ENCODE assay signal across 8 mouse cellular contexts in the genomic region with DNA sequence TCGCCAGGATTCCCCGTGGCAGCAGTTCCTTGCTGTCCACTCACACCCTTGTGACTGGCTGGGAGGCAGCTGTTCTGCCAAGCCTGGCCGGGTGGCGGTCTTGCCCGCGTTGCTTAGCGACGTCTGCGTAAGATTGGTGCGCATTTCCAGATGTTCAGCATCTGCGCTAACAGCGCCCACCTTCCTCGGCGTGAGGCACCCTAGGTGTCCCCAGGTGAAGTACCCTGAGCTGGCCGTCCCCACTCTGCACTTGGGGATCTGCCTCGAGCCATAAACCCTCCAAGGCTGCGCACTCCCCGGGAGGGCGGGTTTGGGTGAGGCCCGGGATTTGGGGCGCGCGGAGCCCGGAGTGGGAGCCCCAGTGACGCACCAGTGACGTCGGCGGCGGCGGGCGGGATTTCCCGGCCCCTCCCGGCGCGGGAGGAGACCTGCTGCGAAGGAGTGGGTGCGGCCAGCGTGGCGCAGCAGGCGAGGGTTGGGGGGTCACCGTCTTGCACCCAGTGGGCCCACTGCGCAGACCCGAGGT. TPM values are rescaled to one million over a fixed set of nuclear protein-coding genes. Genes with fewer than 3 reads are reported as not detected.
DNase-seq lines count a peak whose midpoint lies in the region; ATAC-seq and TF ChIP-seq lines count a peak whose summit lies in the region.

A gene (plus strand): TSS at position 166 of the 526 bp plus-strand sequence.

- peak within 1 kb of the TSS; percentile 88 for H3K4me2 ChIP-seq in embryonic facial prominence, embryonic 12.5 days (replicated peaks)
- peak within 1 kb of the TSS; percentile 99 for H3K4me2 ChIP-seq in heart, embryonic 11.5 days
- H3K4me2 ChIP-seq in liver, embryonic 11.5 days: peak within 1 kb of the TSS; percentile 92
- peak within 1 kb of the TSS; percentile 76 for H3K4me2 ChIP-seq in midbrain, postnatal 0 days (ENCODE audit: low read depth, low read length, poor library complexity, severe bottlenecking)

- peak within 1 kb of the TSS; percentile 36; the same call in 1 of the 2 replicates for H3K4me3 ChIP-seq in spleen, adult 2 months (ENCODE audit: extremely low read depth, insufficient read depth, insufficient read length)
- H3K4me3 ChIP-seq in embryonic facial prominence, embryonic 12.5 days: peak within 1 kb of the TSS; percentile 61
- peak within 1 kb of the TSS; percentile 56 for H3K4me3 ChIP-seq in heart, embryonic 11.5 days (ENCODE audit: low read depth, low read length)
- peak within 1 kb of the TSS; percentile 57 for H3K4me3 ChIP-seq in liver, embryonic 11.5 days (ENCODE audit: low read depth, low read length)
- peak within 1 kb of the TSS; percentile 68 for H3K4me3 ChIP-seq in midbrain, postnatal 0 days (ENCODE audit: low read depth, low read length)
- H3K4me3 ChIP-seq in testis, adult 2 months (ENCODE audit: control insufficient read depth, low read depth, low read length): peak within 1 kb of the TSS; percentile 61

- no peak for TF ChIP-seq POLR2A in spleen, adult 2 months (IDR thresholded peaks at IDR 0.05; ENCODE audit: low read depth, low read length)
- no peak for TF ChIP-seq POLR2A in testis, adult 2 months (IDR thresholded peaks at IDR 0.05; ENCODE audit: control insufficient read depth, low read depth, low read length)

- H3K4me1 ChIP-seq in spleen, adult 2 months (ENCODE audit: control insufficient read depth, insufficient read depth, insufficient read length): peaks cover 11% of the 10 kb centered on the region
- H3K4me1 ChIP-seq in embryonic facial prominence, embryonic 12.5 days: no peaks in the 10 kb centered on the region
- peaks cover 18% of the 10 kb centered on the region for H3K4me1 ChIP-seq in heart, embryonic 11.5 days (ENCODE audit: control insufficient read depth, insufficient read depth, low read length)
- H3K4me1 ChIP-seq in liver, embryonic 11.5 days (replicated peaks; ENCODE audit: control insufficient read depth, insufficient read depth, low read length): peaks cover 9% of the 10 kb centered on the region; the same call in 1 of the 2 replicates
- no peaks in the 10 kb centered on the region for H3K4me1 ChIP-seq in midbrain, postnatal 0 days (ENCODE audit: insufficient read depth, low read length)
- H3K4me1 ChIP-seq in testis, adult 2 months (ENCODE audit: control insufficient read depth, insufficient read depth, low read length): peaks cover 12% of the 10 kb centered on the region

- 2% methylated on average over 43 of the region's 43 CpGs for WGBS in spleen, adult 2 months
- under 1% methylated on average over 42 of the region's 43 CpGs for WGBS in embryonic facial prominence, embryonic 12.5 days
- WGBS in heart, embryonic 11.5 days (ENCODE audit: insufficient replicate concordance): 1% methylated on average over 42 of the region's 43 CpGs
- WGBS in liver, embryonic 11.5 days: under 1% methylated on average over 43 of the region's 43 CpGs
- under 1% methylated on average over 36 of the region's 43 CpGs for WGBS in midbrain, postnatal 0 days

- DNase-seq in spleen, adult 2 months (ENCODE audit: low read depth in 1 of 2, low spot score in 2 of 2): no peak
- DNase-seq in spleen, postnatal 36 days (ENCODE audit: low spot score in 2 of 2): no peak
- DNase-seq in kidney, postnatal 10 days: peak; percentile 60
- peak; percentile 38 for DNase-seq in liver, embryonic 11.5 days (ENCODE audit: low spot score)
- DNase-seq in midbrain, postnatal 0 days (ENCODE audit: low spot score): peak; percentile 65

- no peaks in the 10 kb centered on the region for H3K9me3 ChIP-seq in embryonic facial prominence, embryonic 12.5 days
- H3K9me3 ChIP-seq in heart, embryonic 11.5 days (replicated peaks; ENCODE audit: control insufficient read depth, low read length): no peaks in the 10 kb centered on the region
- no peaks in the 10 kb centered on the region for H3K9me3 ChIP-seq in liver, embryonic 11.5 days (ENCODE audit: control insufficient read depth, low read length)
- no peaks in the 10 kb centered on the region for H3K9me3 ChIP-seq in midbrain, postnatal 0 days (ENCODE audit: low read length)

- no peak for TF ChIP-seq CTCF in spleen, adult 2 months (IDR thresholded peaks at IDR 0.05; ENCODE audit: extremely low read depth, insufficient read depth, insufficient read length, insufficient replicate concordance)
- 0 out of 2 replicates have a peak, but pooled peaks have one; percentile 18 for TF ChIP-seq CTCF in midbrain, postnatal 0 days (IDR thresholded peaks at IDR 0.05)
- no peak for TF ChIP-seq CTCF in testis, adult 2 months (IDR thresholded peaks at IDR 0.05; ENCODE audit: control insufficient read depth, insufficient read depth, insufficient replicate concordance, low read depth, low read length)

- peak within 1 kb of the TSS; percentile 54 for H3K9ac ChIP-seq in embryonic facial prominence, embryonic 12.5 days
- no peak within 1 kb of the TSS for H3K9ac ChIP-seq in heart, embryonic 11.5 days (ENCODE audit: low read depth, low read length)
- no peak within 1 kb of the TSS for H3K9ac ChIP-seq in liver, embryonic 11.5 days (ENCODE audit: low read depth, low read length)
- peak within 1 kb of the TSS; percentile 78 for H3K9ac ChIP-seq in midbrain, postnatal 0 days (replicated peaks; ENCODE audit: low read length, poor library complexity, severe bottlenecking)

- no peaks in the 10 kb centered on the region; the same call in 1 of the 2 replicates for H3K36me3 ChIP-seq in spleen, adult 2 months (ENCODE audit: control insufficient read depth, insufficient read depth, low read length)
- H3K36me3 ChIP-seq in embryonic facial prominence, embryonic 12.5 days: no peaks in the 10 kb centered on the region
- no peaks in the 10 kb centered on the region for H3K36me3 ChIP-seq in heart, embryonic 11.5 days (ENCODE audit: control insufficient read depth, insufficient read depth, low read length)
- H3K36me3 ChIP-seq in liver, embryonic 11.5 days (ENCODE audit: control insufficient read depth, insufficient read depth, low read length): no peaks in the 10 kb centered on the region
- H3K36me3 ChIP-seq in midbrain, postnatal 0 days (ENCODE audit: insufficient read depth, low read length): no peaks in the 10 kb centered on the region
- no peaks in the 10 kb centered on the region for H3K36me3 ChIP-seq in testis, adult 2 months (ENCODE audit: control insufficient read depth, insufficient read depth, low read length)

- peak; percentile 57 for ATAC-seq in embryonic facial prominence, embryonic 12.5 days (ENCODE audit: insufficient number of reproducible peaks, insufficient read depth, low FRiP score, low TSS enrichment)
- 0 out of 2 replicates have a peak, but pooled peaks have one; percentile 23 for ATAC-seq in heart, embryonic 11.5 days (replicated peaks; ENCODE audit: insufficient number of reproducible peaks, low FRiP score, low TSS enrichment)
- ATAC-seq in liver, embryonic 11.5 days (replicated peaks; ENCODE audit: low FRiP score): peak; percentile 29; the same call in 1 of the 2 replicates
- ATAC-seq in midbrain, postnatal 0 days (ENCODE audit: low FRiP score): peak; percentile 83

- no peak within 1 kb of the TSS for H3K27ac ChIP-seq in spleen, adult 2 months (ENCODE audit: insufficient read depth, low read length)
- H3K27ac ChIP-seq in embryonic facial prominence, embryonic 12.5 days: no peak within 1 kb of the TSS
- H3K27ac ChIP-seq in heart, embryonic 11.5 days (ENCODE audit: low read depth, low read length): no peak within 1 kb of the TSS
- no peak within 1 kb of the TSS for H3K27ac ChIP-seq in liver, embryonic 11.5 days (ENCODE audit: low read depth, low read length)
- peak within 1 kb of the TSS; percentile 68 for H3K27ac ChIP-seq in midbrain, postnatal 0 days (ENCODE audit: low read depth, low read length)
- H3K27ac ChIP-seq in testis, adult 2 months (ENCODE audit: control insufficient read depth, insufficient read depth, low read depth, low read length): no peak within 1 kb of the TSS

- peaks cover 11% of the 10 kb centered on the region for H3K27me3 ChIP-seq in spleen, adult 2 months (ENCODE audit: control insufficient read depth, insufficient read depth, low read length)
- peaks cover 41% of the 10 kb centered on the region for H3K27me3 ChIP-seq in embryonic facial prominence, embryonic 12.5 days
- peaks cover 47% of the 10 kb centered on the region for H3K27me3 ChIP-seq in heart, embryonic 11.5 days (ENCODE audit: control insufficient read depth, insufficient read depth, low read length)
- peaks cover 42% of the 10 kb centered on the region for H3K27me3 ChIP-seq in liver, embryonic 11.5 days (replicated peaks; ENCODE audit: control insufficient read depth, insufficient read depth, low read length)
- no peaks in the 10 kb centered on the region for H3K27me3 ChIP-seq in midbrain, postnatal 0 days (ENCODE audit: insufficient read depth, low read length)
- H3K27me3 ChIP-seq in testis, adult 2 months (ENCODE audit: control insufficient read depth, insufficient read depth, low read length): no peaks in the 10 kb centered on the region

RNA-seq across cellular contexts. Expression of the gene that starts here (rescaled TPM):
- polyA plus RNA-seq in spleen, adult 2 months (2012; rRNA removed): 0.04 TPM in 1 of 2 replicates, not detected in the other
- polyA plus RNA-seq in embryonic facial prominence, embryonic 12.5 days (2016; fragmentation: Nextera tagmentation; extraction: Ambion mirVana): 4.5 and 4.6 TPM in 2 replicates
- 0.26 TPM in 1 of 2 replicates, not detected in the other for polyA plus RNA-seq in heart, embryonic 11.5 days (2014; fragmentation: Nextera tagmentation; extraction: Ambion mirVana)
- polyA plus RNA-seq in liver, embryonic 11.5 days (2014; fragmentation: Nextera tagmentation; extraction: Ambion mirVana): 0.55 TPM in 1 of 2 replicates, not detected in the other
- 178 and 187 TPM in 2 replicates for total RNA-seq in midbrain, postnatal 0 days (2014; rRNA removed)
- 144 and 150 TPM in 2 replicates for polyA plus RNA-seq in midbrain, postnatal 0 days (2015; fragmentation: Nextera tagmentation; extraction: Ambion mirVana)
- polyA plus RNA-seq in testis, adult 2 months (2012; rRNA removed): 0.19 TPM in 1 of 2 replicates, not detected in the other

Comparison
In these comparisons a context has a peak if more than half of its experiments do, and no peak if none do; other contexts are left out.
1. RNA of the gene that starts here (polyA plus RNA-seq): 144 to 150 TPM in midbrain, postnatal 0 days; 4.5 to 4.6 TPM in embryonic facial prominence, embryonic 12.5 days, 0.26 TPM in heart, embryonic 11.5 days, 0.55 TPM in liver, embryonic 11.5 days, 0.19 TPM in testis, adult 2 months and 0.04 TPM in spleen, adult 2 months; every median in the first group is over 10 times any median in the second.
2. Peak in ATAC-seq, H3K4me3 ChIP-seq and H3K4me2 ChIP-seq in heart, embryonic 11.5 days; RNA of the gene not detected or under 1 TPM.
3. Peak in DNase-seq, ATAC-seq, H3K4me3 ChIP-seq and H3K4me2 ChIP-seq in liver, embryonic 11.5 days; RNA of the gene not detected or under 1 TPM.
4. DNase-seq: peak in kidney, postnatal 10 days (single experiment) and midbrain, postnatal 0 days (single experiment); none in spleen, adult 2 months (0 of 2) and spleen, postnatal 36 days (0 of 2).
5. ATAC-seq: peak in every context shown above with its lines; median percentile 83 in midbrain, postnatal 0 days; 57 in embryonic facial prominence, embryonic 12.5 days; 29 in liver, embryonic 11.5 days; 23 in heart, embryonic 11.5 days.
6. H3K9ac ChIP-seq: peak in embryonic facial prominence, embryonic 12.5 days (single experiment) and midbrain, postnatal 0 days (single experiment); none in heart, embryonic 11.5 days (single experiment) and liver, embryonic 11.5 days (single experiment).
7. Peak in every context shown above with its lines, with median percentiles within 50 percentile points of each other: H3K4me3 ChIP-seq and H3K4me2 ChIP-seq.